Mouse (Mus musculus) hindbrain, embryonic 10.5 days (tissue): ENCODE data around the gene Rbm20. TPM values are rescaled to one million over a fixed set of nuclear protein-coding genes. Genes with fewer than 3 reads are reported as not detected.

Source experiments
- DNase-seq: peaks from one replicate; pipeline ENCODE4 v3.0.0-alpha.2; 2017; ENCODE audit warnings: low spot score
- H3K27ac ChIP-seq: fragments of 300-500 bp; sonication (generic); 2 replicates; pipeline ENCODE4 v1.5.1; 2016; ENCODE audit warnings: mild to moderate bottlenecking, moderate library complexity
- H3K27me3 ChIP-seq: fragments of 300-500 bp; sonication (generic); 2 replicates; pipeline ENCODE4 v1.6.1; 2016; ENCODE audit warnings: mild to moderate bottlenecking; ENCODE audit not compliant: poor library complexity, insufficient read depth, severe bottlenecking
- H3K36me3 ChIP-seq: fragments of 300-500 bp; sonication (generic); 2 replicates; pipeline ENCODE4 v1.6.1; 2016; ENCODE audit warnings: mild to moderate bottlenecking, moderate library complexity
- H3K4me1 ChIP-seq: fragments of 300-500 bp; sonication (generic); replicated peaks from 2 replicates; pipeline ENCODE4 v1.6.1; 2016; ENCODE audit warnings: mild to moderate bottlenecking
- H3K4me3 ChIP-seq: fragments of 300-500 bp; sonication (generic); 2 replicates; pipeline ENCODE4 v1.5.1; 2016; ENCODE audit warnings: mild to moderate bottlenecking, moderate library complexity
- H3K9me3 ChIP-seq: fragments of 300-500 bp; sonication (generic); 2 replicates; pipeline ENCODE4 v1.6.1; 2016; ENCODE audit warnings: mild to moderate bottlenecking, moderate library complexity
- WGBS: fragments of 180-500 bp; shearing (Covaris S2); methylation state at CpG from one replicate; pipeline ENCODE4 v1.1.7; 2016; 5-methylcytosine and 5-hydroxymethylcytosine counted together
- polyA plus RNA-seq: library from polyadenylated mRNA; unstranded; fragments of >200 nt; fragmentation: Nextera tagmentation; extraction: Ambion mirVana; gene quantifications from 2 replicates; pipeline ENCODE4 v1.2.1, GENCODE M21; 2016

Rbm20 gene
- polyA plus RNA-seq, 1 experiment from 2014 or later = 1.1 TPM

DNA sequence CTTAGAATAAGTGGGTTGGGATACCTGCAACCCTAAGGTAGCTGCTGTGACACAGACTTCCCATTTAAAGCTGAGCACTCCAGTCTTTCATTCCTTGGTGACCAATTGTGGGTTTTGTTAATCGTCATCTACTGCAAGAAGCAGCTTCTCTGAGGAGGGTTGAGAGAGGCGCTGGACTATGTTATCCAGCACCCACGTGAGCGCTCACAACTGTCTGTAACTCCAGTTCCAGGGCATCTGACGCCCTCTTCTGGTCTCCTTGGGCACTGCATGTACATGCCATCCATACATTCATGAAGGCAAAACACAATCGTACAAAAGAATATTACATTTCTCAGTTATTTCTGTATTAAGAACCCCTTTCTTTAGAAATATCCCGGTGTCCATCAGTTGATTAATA lies 75.9 kb downstream of the Rbm20 start:
- no peak overlapping the region for H3K4me3 ChIP-seq
- WGBS = 54% methylated on average over 7 of the region's 7 CpGs
- no peak for DNase-seq
- H3K36me3 ChIP-seq = no peaks in the 10 kb centered on the region
- H3K27ac ChIP-seq = no peak overlapping the region
- H3K27me3 ChIP-seq = no peaks in the 10 kb centered on the region
- H3K4me1 ChIP-seq = peaks cover 11% of the 10 kb centered on the region; the same call in 1 of the 2 replicates
- H3K9me3 ChIP-seq = 0 out of 2 replicates have a peak, but pooled peaks cover 5% of the 10 kb centered on the region

DNA sequence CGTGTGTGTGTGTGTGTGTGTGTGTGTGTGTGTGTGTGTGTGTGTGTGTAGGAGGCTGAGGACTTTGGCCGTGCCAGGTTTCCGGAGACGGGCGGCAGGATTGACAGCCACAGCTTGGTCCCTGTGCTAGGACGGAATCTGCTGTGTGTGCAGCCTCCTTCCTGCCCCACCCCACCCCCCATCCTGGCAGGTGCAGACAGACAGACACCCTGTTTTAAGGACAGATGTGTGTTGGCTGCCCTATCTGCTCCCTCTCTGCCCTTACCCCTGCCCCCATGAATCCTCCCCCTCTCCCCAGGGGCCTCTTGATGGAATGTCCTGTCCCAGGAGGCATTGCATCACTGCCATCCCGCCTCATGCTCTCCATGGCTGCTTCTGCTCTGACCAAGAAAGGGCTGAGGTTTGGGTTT lies 77.3 kb downstream of the Rbm20 start:
- H3K36me3 ChIP-seq = no peaks in the 10 kb centered on the region
- no peak for DNase-seq
- 0 out of 2 replicates have a peak, but pooled peaks cover 5% of the 10 kb centered on the region for H3K9me3 ChIP-seq
- peaks cover 11% of the 10 kb centered on the region; the same call in 1 of the 2 replicates for H3K4me1 ChIP-seq
- no peaks in the 10 kb centered on the region for H3K27me3 ChIP-seq
- 0 out of 2 replicates have a peak overlapping the region, but pooled peaks have one; percentile 13 for H3K27ac ChIP-seq
- 61% methylated on average over 7 of the region's 7 CpGs for WGBS
- no peak overlapping the region for H3K4me3 ChIP-seq

DNA sequence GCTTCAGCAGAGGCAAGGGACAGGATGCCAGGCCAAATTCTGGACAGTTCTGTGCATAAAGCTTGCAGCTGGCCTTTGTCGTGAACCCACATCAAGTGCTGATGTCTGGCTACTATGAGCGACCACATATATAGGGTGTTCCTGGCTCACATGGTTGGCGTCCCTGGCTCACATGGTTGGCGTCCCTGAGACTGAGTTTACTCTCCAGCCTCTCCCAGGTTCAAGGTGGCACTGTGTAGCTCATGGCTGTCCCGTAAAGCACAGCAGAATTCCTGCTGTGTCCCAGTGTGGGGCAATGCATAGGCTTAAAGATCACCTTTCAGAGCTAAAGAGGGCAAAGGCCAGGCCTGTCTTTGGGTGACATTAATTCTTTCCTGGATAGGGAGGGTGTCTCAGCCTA lies 78.2 kb downstream of the Rbm20 start:
- WGBS = 79% methylated on average over 5 of the region's 5 CpGs
- Histone ChIP-seq H3K36me3 (no peaks in the 10 kb centered on the region), H3K27me3 (no peaks in the 10 kb centered on the region), H3K27ac (no peak overlapping the region), H3K4me3 (no peak overlapping the region), H3K9me3 (0 out of 2 replicates have a peak, but pooled peaks cover 5% of the 10 kb centered on the region), H3K4me1 (peaks cover 11% of the 10 kb centered on the region; the same call in 1 of the 2 replicates)
- no peak for DNase-seq

DNA sequence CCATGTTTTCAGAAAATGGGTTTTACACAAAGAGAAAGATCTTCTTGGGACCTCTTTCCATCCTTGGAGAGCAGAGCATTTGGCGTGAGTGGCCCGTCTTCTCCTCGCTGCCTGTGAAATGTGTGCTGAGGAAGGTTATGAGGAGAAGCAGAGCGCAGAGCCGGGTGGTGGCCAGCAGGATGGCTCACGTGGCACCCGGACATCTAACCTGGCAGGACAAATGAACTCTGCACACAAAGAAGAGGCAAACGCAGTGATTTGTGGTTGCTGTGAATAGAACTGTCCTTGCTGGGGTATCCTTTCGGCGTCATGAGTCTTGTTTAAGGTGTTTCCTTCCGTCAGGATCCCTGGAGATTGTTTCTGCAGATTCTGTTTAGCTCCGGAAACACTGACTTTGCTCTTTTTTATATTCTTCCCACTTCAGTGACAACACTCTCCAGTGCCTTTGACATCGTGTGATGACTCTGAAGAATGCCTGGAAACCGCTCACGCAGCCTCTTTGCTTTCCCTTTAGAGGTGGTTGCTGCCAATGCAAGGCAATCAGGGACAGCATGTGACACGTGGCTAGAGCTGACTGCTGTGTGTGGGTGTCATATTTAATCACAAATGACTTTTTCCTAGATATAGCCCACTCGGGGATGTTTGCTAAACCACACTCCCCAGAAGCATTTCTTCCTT lies 80.5 kb downstream of the Rbm20 start:
- Histone ChIP-seq H3K27me3 (no peaks in the 10 kb centered on the region), H3K4me1 (peaks cover 5% of the 10 kb centered on the region; the same call in 1 of the 2 replicates), H3K4me3 (no peak overlapping the region), H3K27ac (no peak overlapping the region), H3K36me3 (no peaks in the 10 kb centered on the region), H3K9me3 (0 out of 2 replicates have a peak, but pooled peaks cover 5% of the 10 kb centered on the region)
- 90% methylated on average over 17 of the region's 17 CpGs for WGBS
- DNase-seq = no peak

DNA sequence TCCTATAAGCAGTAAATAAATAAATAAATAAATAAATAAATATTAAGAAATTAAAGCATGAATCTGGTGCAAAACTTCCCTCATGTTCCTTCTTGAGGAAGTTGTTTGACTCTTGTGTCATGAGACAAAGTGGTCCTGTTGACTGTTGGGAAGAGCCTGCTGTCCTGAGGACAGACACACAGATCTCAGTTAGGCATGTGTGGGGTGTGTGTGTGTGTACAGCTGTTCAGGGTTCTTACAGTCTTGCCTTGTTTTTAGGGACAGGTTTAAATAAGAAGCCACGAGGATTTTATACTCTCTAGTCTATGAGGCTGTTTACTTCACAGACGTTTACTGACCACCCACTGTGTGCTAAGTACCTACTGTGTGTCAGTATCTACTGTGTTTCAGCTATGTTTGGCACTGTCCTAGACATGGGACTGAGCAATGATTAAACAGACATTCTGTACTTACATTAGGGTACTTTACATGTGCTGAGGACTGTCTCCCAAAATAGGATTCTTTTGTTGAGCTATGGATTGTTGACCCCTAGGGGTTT lies 81.8 kb downstream of the Rbm20 start:
- no peak for DNase-seq
- no peaks in the 10 kb centered on the region for H3K36me3 ChIP-seq
- WGBS = 84% methylated on average over 2 of the region's 2 CpGs
- no peak overlapping the region for H3K4me3 ChIP-seq
- H3K27ac ChIP-seq = no peak overlapping the region
- no peaks in the 10 kb centered on the region for H3K27me3 ChIP-seq
- H3K9me3 ChIP-seq = 0 out of 2 replicates have a peak, but pooled peaks cover 5% of the 10 kb centered on the region
- peaks cover 5% of the 10 kb centered on the region; the same call in 1 of the 2 replicates for H3K4me1 ChIP-seq

DNA sequence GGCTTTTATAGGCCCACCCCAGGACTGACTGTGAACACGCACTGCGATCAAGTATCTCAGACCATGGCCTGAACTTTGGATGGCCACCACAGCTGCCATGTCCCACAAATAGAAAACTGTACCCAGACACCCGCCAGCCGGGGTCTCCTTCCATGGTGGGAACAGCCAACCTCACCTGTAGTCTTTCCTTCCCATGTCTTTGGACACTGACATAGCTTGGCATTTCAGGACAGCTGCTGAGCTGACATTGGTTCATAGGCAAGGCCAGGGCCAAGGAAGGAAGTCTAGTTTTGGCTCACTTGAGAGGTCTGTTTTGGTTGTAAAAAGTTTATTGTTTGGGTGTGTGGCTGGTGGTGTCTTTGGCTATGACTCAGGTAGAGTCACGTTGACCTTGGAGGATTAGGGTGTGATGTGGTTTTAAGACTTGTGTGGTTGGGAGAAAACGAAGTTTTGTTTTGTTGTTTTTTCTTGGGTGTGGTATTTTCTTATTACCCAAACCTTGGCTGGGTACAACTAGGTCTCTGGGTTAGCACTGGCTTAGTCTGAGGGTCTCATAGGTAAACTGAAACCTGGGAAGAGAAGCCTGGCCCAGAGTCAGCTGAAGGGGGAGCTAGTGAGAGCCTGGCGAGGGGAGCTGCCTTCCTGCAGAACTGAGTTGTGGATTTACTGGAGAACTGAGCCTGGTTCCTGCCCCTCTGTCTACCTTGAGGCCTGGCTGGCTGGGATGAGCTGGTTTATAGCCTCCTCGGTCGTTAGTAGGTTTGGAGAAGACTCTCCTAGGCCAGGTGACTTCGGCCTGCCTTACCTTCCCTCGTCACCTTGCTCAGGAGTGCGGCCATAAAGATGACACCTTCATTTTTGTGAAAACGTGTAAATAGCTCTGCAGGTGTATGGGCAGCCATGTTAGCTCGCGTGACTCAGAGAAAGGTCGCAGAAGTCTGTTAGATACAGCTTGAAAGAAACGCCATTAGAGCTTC lies 83.3 kb downstream of the Rbm20 start:
- Histone ChIP-seq H3K4me3 (no peak overlapping the region), H3K27me3 (no peaks in the 10 kb centered on the region), H3K9me3 (0 out of 2 replicates have a peak, but pooled peaks cover 5% of the 10 kb centered on the region), H3K27ac (no peak overlapping the region), H3K36me3 (no peaks in the 10 kb centered on the region), H3K4me1 (no peaks in the 10 kb centered on the region)
- WGBS = 84% methylated on average over 17 of the region's 17 CpGs
- no peak for DNase-seq

DNA sequence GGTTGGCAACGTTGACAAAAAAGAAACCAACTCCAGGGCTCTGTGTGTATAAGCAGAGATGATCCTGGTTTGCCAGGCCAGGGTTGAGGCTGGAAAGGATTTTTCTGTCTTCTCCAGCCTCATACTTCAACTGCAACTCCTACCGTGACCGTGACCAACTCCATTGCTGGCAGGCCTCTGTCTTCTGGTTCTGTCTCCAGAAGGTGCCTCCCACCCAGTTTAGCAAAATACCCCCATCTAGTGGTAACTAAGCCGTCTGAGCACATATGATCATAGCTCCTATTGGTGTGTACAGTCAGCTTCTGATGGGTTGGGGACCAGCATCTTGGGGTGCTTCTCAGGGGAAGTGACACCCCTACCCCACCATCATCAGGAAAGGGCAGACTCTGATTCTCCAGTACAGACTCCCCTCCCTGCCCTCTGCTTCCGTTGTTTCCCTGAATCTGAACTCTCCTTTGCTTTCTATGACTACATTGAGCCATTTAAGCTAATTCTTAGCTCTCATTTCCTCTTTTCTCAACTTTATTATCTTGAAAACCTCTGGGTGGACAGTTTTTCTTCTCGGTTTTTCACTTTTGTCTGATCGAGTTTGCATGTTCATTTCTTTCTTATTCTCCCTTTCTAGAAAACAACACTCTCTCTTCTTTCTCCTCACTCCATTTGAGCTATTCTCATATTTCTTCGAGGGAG lies 85.8 kb downstream of the Rbm20 start:
- Histone ChIP-seq H3K27me3 (no peaks in the 10 kb centered on the region), H3K4me1 (no peaks in the 10 kb centered on the region), H3K27ac (no peak overlapping the region), H3K4me3 (no peak overlapping the region), H3K9me3 (0 out of 2 replicates have a peak, but pooled peaks cover 2% of the 10 kb centered on the region), H3K36me3 (no peaks in the 10 kb centered on the region)
- DNase-seq = peak; percentile 19
- WGBS = 73% methylated on average over 8 of the region's 8 CpGs

DNA sequence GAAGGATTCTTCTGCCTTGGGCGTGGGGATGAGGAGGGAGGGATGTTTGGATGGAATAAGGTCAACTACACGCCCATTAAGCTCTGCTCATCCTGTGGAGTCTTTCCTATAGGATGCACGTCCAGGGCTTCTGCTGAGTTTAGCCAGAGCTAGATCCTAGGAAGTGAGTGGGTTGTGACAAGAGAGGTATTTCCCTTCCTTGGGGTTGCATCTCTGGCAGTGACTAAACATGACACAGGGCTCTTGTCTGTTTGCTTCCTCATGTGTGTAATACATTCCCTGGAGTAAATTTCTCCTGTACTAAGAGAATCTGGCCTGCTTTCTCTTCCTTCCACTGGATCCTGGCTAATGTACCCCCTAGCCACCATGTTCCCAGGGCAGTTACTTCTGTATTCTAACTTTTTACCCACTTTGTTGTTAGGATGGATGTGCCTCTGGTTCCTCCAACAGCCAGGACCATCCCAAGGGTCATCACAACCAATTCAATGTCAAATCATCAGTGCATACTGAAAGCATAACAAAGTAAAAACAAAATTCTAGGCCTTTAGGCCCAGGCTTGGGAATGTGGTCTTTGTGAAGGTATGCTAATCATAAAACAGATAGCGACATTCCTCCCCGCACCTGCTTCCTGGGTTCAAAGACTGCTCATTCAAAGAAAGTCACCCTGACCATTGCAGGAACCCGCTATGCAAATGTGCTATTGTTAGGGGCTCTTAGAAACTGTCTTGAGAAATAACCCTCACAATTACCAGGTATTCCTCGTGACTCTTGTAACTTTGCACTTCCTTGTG lies 87.8 kb downstream of the Rbm20 start:
- no peaks in the 10 kb centered on the region for H3K4me1 ChIP-seq
- H3K36me3 ChIP-seq = no peaks in the 10 kb centered on the region
- DNase-seq = no peak
- H3K9me3 ChIP-seq = 0 out of 2 replicates have a peak, but pooled peaks cover 2% of the 10 kb centered on the region
- H3K4me3 ChIP-seq = no peak overlapping the region
- WGBS = 81% methylated on average over 7 of the region's 7 CpGs
- no peak overlapping the region for H3K27ac ChIP-seq
- no peaks in the 10 kb centered on the region for H3K27me3 ChIP-seq

DNA sequence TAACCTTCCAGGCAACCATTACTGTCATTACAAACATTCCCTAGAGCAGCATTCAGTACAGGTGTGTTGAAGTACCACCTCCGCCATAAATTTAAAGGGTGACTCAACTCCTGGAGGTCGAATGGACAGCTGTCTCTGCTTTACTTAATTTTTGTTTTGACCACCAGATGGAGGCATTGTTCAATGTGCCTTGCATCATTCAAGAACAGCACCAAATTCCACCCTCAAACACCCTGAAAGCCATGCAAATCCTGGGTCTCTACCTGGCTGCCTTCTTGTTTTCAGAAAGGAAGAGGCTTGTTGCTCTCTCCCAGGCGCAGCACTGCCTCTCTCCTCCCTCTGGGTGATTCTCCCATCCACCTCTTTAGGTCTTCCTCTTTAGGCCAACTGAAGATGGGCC lies 91.4 kb downstream of the Rbm20 start:
- no peaks in the 10 kb centered on the region for H3K36me3 ChIP-seq
- 0 out of 2 replicates have a peak, but pooled peaks cover 2% of the 10 kb centered on the region for H3K9me3 ChIP-seq
- DNase-seq = no peak
- peaks cover 21% of the 10 kb centered on the region for H3K27me3 ChIP-seq
- H3K4me1 ChIP-seq = no peaks in the 10 kb centered on the region
- no peak overlapping the region for H3K4me3 ChIP-seq
- 39% methylated on average over 3 of the region's 3 CpGs for WGBS
- H3K27ac ChIP-seq = no peak overlapping the region

DNA sequence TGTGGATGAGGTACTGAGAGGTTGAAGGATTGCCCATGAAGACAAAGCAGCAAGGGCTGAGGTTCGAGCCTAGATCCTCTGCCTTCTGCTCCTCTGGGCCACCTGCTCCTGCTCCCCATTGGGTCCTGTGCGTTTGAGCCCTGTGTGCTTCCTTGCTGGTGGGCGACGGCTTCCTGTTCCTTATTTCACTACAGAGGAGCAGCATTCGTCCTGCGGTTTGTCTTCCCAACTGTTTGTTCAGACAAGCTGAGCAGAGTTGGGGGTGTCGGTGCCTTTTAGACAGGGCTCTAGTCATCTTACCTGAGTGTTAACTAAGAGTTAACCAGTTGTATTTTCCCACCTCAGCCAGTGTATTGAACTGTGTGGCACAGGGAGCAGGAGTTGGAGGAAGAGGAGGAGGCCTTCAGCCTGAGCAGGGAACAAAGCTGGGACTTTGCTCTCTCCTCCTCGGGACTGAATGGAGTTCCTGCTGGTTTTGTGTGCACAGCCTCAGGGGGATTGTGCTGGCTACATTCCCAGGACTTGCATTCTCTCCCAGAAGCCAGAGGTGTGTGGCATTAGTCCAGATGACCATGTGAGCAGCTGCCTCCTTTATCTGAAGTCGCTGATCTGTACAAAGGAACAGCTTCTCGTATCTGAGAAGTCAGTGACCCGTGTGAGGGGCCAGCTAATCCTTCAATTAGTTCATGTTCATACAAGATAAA lies 97.0 kb downstream of the Rbm20 start:
- Histone ChIP-seq H3K4me3 (no peak overlapping the region), H3K36me3 (no peaks in the 10 kb centered on the region), H3K27ac (peak overlapping the region; percentile 29; the same call in 1 of the 2 replicates), H3K27me3 (peaks cover 33% of the 10 kb centered on the region), H3K4me1 (peaks cover 6% of the 10 kb centered on the region), H3K9me3 (no peaks in the 10 kb centered on the region)
- peak; percentile 20 for DNase-seq
- WGBS = 59% methylated on average over 11 of the region's 11 CpGs

DNA sequence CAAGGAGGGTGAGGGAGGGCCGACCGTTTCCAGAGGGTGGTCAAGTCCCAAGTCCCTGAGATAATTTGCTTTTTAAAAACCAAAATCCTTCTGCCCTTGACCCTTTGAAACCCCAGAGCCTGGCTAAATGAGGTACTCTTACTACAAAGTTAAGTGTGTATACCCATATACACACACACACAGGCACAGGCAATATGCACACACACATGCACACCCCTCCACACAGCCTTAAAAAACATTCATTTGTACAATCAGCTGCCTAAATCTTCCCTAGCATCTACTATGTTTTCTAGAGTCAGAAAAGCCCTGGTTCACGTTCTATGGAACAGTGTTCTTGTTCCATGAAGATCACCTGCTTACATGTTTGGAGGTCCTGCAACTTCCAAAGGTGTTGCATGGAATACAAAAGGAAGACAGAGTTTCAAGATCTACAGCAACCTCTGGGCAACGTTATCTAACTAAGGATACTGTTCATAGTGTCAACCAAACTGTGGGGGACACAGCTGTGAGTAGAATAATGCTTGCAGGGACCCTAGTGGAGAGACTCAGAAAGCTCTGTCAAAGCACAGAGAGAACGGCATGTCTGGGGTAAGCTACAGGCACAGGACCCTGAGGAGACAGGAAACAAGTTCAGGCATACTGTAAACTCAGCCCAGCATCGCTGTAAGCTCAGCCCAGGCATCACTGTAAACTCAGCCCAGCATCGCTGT lies 97.7 kb downstream of the Rbm20 start:
- no peaks in the 10 kb centered on the region for H3K36me3 ChIP-seq
- peaks cover 40% of the 10 kb centered on the region for H3K27me3 ChIP-seq
- no peaks in the 10 kb centered on the region for H3K9me3 ChIP-seq
- H3K4me3 ChIP-seq = no peak overlapping the region
- H3K27ac ChIP-seq = no peak overlapping the region
- no peak for DNase-seq
- H3K4me1 ChIP-seq = peaks cover 6% of the 10 kb centered on the region
- WGBS = 69% methylated on average over 7 of the region's 7 CpGs
